Mouse (Mus musculus): ENCODE data around the gene Spata46. TPM values are rescaled to one million over a fixed set of nuclear protein-coding genes. Genes with fewer than 3 reads are reported as not detected.

The Spata46 gene
- total RNA-seq, 1 experiment, result not detected

DNA sequence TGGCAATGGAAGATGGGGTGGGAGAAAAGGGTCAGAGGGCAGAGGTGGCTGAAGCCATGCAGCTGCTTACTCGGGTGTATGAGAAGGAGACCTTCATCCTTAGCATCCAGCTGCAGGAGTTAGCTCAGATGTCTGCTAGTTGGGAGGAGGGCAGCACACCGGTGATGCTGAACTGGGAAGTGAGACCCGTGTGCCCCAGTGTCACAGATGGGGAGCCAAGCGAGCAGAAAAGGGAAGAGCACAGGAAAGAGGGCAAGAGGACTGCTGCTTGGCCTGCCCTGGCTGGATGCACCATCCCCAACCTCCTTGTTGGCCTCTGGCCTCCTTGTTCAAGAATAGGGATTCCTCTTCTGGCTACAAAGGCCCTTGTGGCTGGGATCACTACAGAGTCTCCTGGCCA lies 9.1 kb upstream of the Spata46 start:
- no peak overlapping the region for H3K27ac ChIP-seq (ENCODE audit: insufficient read depth, low read depth, low read length, poor library complexity, severe bottlenecking)
- no peak for DNase-seq (ENCODE audit: low read depth, low spot score)
- in situ Hi-C loops (cut with MboI; ENCODE audit: low sequenced_read_pairs in 2 of 2, unreplicated experiment in 2 of 2), result loop anchor here in 1 of 2 experiments (25.0 kb wide), 1 partner anchor 313 kb away; no protein-coding TSS in a partner anchor
- H3K9me3 ChIP-seq (ENCODE audit: control insufficient read depth, insufficient read depth, low read depth, low read length), result no peaks in the 10 kb centered on the region
- no peak overlapping the region for H3K4me3 ChIP-seq (ENCODE audit: insufficient read depth in 1 of 2, low read depth in 1 of 2, low read length in 2 of 2, poor library complexity in 1 of 2, severe bottlenecking in 1 of 2)
- TF ChIP-seq ZC3H11A (IDR thresholded peaks at IDR 0.05; ENCODE audit: borderline replicate concordance, low read depth, low read length) (no peak), MAFK (IDR thresholded peaks at IDR 0.05; ENCODE audit: insufficient read depth, low read depth, low read length) (no peak), HCFC1 (IDR thresholded peaks at IDR 0.05; ENCODE audit: borderline replicate concordance, insufficient read depth, low read length) (no peak)
- H3K4me1 ChIP-seq (ENCODE audit: control insufficient read depth in 2 of 2, insufficient read depth in 2 of 2, low read length in 2 of 2, poor library complexity in 1 of 2), result no peaks in the 10 kb centered on the region
- H3K9ac ChIP-seq (ENCODE audit: insufficient read depth, low read depth, low read length, poor library complexity, severe bottlenecking), result no peak overlapping the region
- H3K36me3 ChIP-seq (ENCODE audit: control insufficient read depth, insufficient read depth, low read length, poor library complexity, severe bottlenecking), result no peaks in the 10 kb centered on the region

GRCm38 (mm10) chr1:170301686-170302085 lies 6.9 kb upstream of the Spata46 start:
- Histone ChIP-seq H3K27ac (ENCODE audit: insufficient read depth, low read depth, low read length, poor library complexity, severe bottlenecking) (no peak overlapping the region), H3K4me3 (ENCODE audit: insufficient read depth in 1 of 2, low read depth in 1 of 2, low read length in 2 of 2, poor library complexity in 1 of 2, severe bottlenecking in 1 of 2) (no peak overlapping the region), H3K36me3 (ENCODE audit: control insufficient read depth, insufficient read depth, low read length, poor library complexity, severe bottlenecking) (no peaks in the 10 kb centered on the region), H3K9ac (ENCODE audit: insufficient read depth, low read depth, low read length, poor library complexity, severe bottlenecking) (no peak overlapping the region), H3K4me1 (ENCODE audit: control insufficient read depth in 2 of 2, insufficient read depth in 2 of 2, low read length in 2 of 2, poor library complexity in 1 of 2) (no peaks in the 10 kb centered on the region), H3K9me3 (ENCODE audit: control insufficient read depth, insufficient read depth, low read depth, low read length) (no peaks in the 10 kb centered on the region)
- in situ Hi-C loops (cut with MboI; ENCODE audit: low sequenced_read_pairs in 2 of 2, unreplicated experiment in 2 of 2), result no loop called here
- no peak for DNase-seq (ENCODE audit: low read depth, low spot score)
- no peak for TF ChIP-seq CHD2 (IDR thresholded peaks at IDR 0.05; ENCODE audit: low read depth, low read length)

GRCm38 (mm10) chr1:170302456-170302855 lies 6.1 kb upstream of the Spata46 start:
- Histone ChIP-seq H3K9ac (ENCODE audit: insufficient read depth, low read depth, low read length, poor library complexity, severe bottlenecking) (no peak overlapping the region), H3K9me3 (ENCODE audit: control insufficient read depth, insufficient read depth, low read depth, low read length) (no peaks in the 10 kb centered on the region), H3K27ac (ENCODE audit: insufficient read depth, low read depth, low read length, poor library complexity, severe bottlenecking) (no peak overlapping the region), H3K4me1 (ENCODE audit: control insufficient read depth in 2 of 2, insufficient read depth in 2 of 2, low read length in 2 of 2, poor library complexity in 1 of 2) (no peaks in the 10 kb centered on the region), H3K36me3 (ENCODE audit: control insufficient read depth, insufficient read depth, low read length, poor library complexity, severe bottlenecking) (no peaks in the 10 kb centered on the region), H3K4me3 (ENCODE audit: insufficient read depth in 1 of 2, low read depth in 1 of 2, low read length in 2 of 2, poor library complexity in 1 of 2, severe bottlenecking in 1 of 2) (no peak overlapping the region)
- TF ChIP-seq ZC3H11A (IDR thresholded peaks at IDR 0.05; ENCODE audit: borderline replicate concordance, low read depth, low read length) (no peak), HCFC1 (IDR thresholded peaks at IDR 0.05; ENCODE audit: borderline replicate concordance, insufficient read depth, low read length) (no peak), MAFK (IDR thresholded peaks at IDR 0.05; ENCODE audit: insufficient read depth, low read depth, low read length) (no peak), ZNF384 (IDR thresholded peaks at IDR 0.05; ENCODE audit: low read depth, low read length) (no peak), CHD2 (IDR thresholded peaks at IDR 0.05; ENCODE audit: low read depth, low read length) (no peak)
- in situ Hi-C loops (cut with MboI; ENCODE audit: low sequenced_read_pairs in 2 of 2, unreplicated experiment in 2 of 2), result no loop called here
- DNase-seq (ENCODE audit: low read depth, low spot score), result no peak

DNA sequence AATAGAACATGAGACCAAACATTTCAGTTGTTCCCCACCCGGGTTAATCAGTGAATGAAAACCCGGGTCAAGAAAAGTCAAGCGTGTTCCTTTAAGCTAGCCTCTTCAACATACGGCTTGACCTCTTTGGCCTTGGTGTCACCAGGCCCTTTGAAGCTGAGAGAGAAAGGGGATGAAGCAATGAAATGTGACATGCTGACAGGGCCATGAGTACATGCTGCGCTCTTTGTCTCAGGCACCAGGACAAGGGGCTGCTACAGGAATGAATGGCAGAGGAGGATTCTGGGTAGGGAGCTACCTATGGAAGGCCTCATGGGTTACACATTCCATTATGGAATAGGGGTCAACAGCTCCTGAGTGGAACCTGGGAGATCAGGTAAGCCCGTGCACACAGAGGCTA lies 5.5 kb upstream of the Spata46 start:
- no peaks in the 10 kb centered on the region for H3K36me3 ChIP-seq (ENCODE audit: control insufficient read depth, insufficient read depth, low read length, poor library complexity, severe bottlenecking)
- in situ Hi-C loops (cut with MboI; ENCODE audit: low sequenced_read_pairs in 2 of 2, unreplicated experiment in 2 of 2), result no loop called here

DNA sequence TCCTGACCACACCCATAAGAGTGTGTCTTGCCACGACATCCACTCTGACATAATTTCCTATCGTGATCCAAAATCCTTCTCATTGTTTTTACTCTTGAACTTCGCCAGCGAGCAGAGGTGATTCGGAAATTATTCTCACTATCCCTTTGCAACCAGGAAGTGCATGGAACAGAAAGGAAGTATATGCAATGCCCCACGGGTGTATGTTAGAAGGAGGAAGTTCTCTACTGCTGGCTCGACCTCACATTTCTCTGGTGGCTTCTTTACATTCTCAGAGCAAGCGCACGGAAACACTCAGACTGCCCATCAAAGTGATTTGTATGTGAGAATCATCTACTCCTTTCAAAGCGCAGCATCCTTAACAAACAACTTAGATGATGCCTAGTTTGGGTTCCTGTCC lies 3.6 kb upstream of the Spata46 start:
- TF ChIP-seq HCFC1 (IDR thresholded peaks at IDR 0.05; ENCODE audit: borderline replicate concordance, insufficient read depth, low read length) (no peak), ZNF384 (IDR thresholded peaks at IDR 0.05; ENCODE audit: low read depth, low read length) (no peak), ZC3H11A (IDR thresholded peaks at IDR 0.05; ENCODE audit: borderline replicate concordance, low read depth, low read length) (no peak), CHD2 (IDR thresholded peaks at IDR 0.05; ENCODE audit: low read depth, low read length) (no peak), MAFK (IDR thresholded peaks at IDR 0.05; ENCODE audit: insufficient read depth, low read depth, low read length) (no peak)
- DNase-seq (ENCODE audit: low read depth, low spot score), result no peak
- Histone ChIP-seq H3K9ac (ENCODE audit: insufficient read depth, low read depth, low read length, poor library complexity, severe bottlenecking) (no peak overlapping the region), H3K27ac (ENCODE audit: insufficient read depth, low read depth, low read length, poor library complexity, severe bottlenecking) (no peak overlapping the region), H3K9me3 (ENCODE audit: control insufficient read depth, insufficient read depth, low read depth, low read length) (no peaks in the 10 kb centered on the region), H3K4me1 (ENCODE audit: control insufficient read depth in 2 of 2, insufficient read depth in 2 of 2, low read length in 2 of 2, poor library complexity in 1 of 2) (no peaks in the 10 kb centered on the region), H3K36me3 (ENCODE audit: control insufficient read depth, insufficient read depth, low read length, poor library complexity, severe bottlenecking) (no peaks in the 10 kb centered on the region), H3K4me3 (ENCODE audit: insufficient read depth in 1 of 2, low read depth in 1 of 2, low read length in 2 of 2, poor library complexity in 1 of 2, severe bottlenecking in 1 of 2) (no peak overlapping the region)
- in situ Hi-C loops (cut with MboI; ENCODE audit: low sequenced_read_pairs in 2 of 2, unreplicated experiment in 2 of 2), result no loop called here

More for the DNA sequence above, 5.5 kb upstream of the Spata46 start:
- Histone ChIP-seq H3K9me3 (ENCODE audit: control insufficient read depth, insufficient read depth, low read depth, low read length) (no peaks in the 10 kb centered on the region), H3K4me3 (ENCODE audit: insufficient read depth in 1 of 2, low read depth in 1 of 2, low read length in 2 of 2, poor library complexity in 1 of 2, severe bottlenecking in 1 of 2) (no peak overlapping the region), H3K4me1 (ENCODE audit: control insufficient read depth in 2 of 2, insufficient read depth in 2 of 2, low read length in 2 of 2, poor library complexity in 1 of 2) (no peaks in the 10 kb centered on the region), H3K9ac (ENCODE audit: insufficient read depth, low read depth, low read length, poor library complexity, severe bottlenecking) (no peak overlapping the region), H3K27ac (ENCODE audit: insufficient read depth, low read depth, low read length, poor library complexity, severe bottlenecking) (no peak overlapping the region)
- no peak for DNase-seq (ENCODE audit: low read depth, low spot score)
- TF ChIP-seq ZNF384 (IDR thresholded peaks at IDR 0.05; ENCODE audit: low read depth, low read length) (no peak), ZC3H11A (IDR thresholded peaks at IDR 0.05; ENCODE audit: borderline replicate concordance, low read depth, low read length) (no peak), MAFK (IDR thresholded peaks at IDR 0.05; ENCODE audit: insufficient read depth, low read depth, low read length) (no peak), HCFC1 (IDR thresholded peaks at IDR 0.05; ENCODE audit: borderline replicate concordance, insufficient read depth, low read length) (no peak), CHD2 (IDR thresholded peaks at IDR 0.05; ENCODE audit: low read depth, low read length) (no peak)

All from ES-E14 (cell line).